Mouse (Mus musculus) ES-E14 (cell line): ENCODE measurements around the gene Olfr9.

Experiments
- CHD2 ChIP-seq: IDR thresholded peaks from 2 replicates; pipeline ENCODE4 v1.6.1; 2014; ENCODE audit warnings: mild to moderate bottlenecking, low read depth, low read length, inconsistent platforms
- HCFC1 ChIP-seq: IDR thresholded peaks from 2 replicates; pipeline ENCODE4 v1.6.1; 2012; ENCODE audit warnings: low read length, inconsistent platforms, borderline replicate concordance; ENCODE audit not compliant: insufficient read depth
- ZC3H11A ChIP-seq: IDR thresholded peaks from 2 replicates; pipeline ENCODE4 v1.6.1; 2012; ENCODE audit warnings: low read depth, mild to moderate bottlenecking, inconsistent platforms, low read length, borderline replicate concordance

DNA sequence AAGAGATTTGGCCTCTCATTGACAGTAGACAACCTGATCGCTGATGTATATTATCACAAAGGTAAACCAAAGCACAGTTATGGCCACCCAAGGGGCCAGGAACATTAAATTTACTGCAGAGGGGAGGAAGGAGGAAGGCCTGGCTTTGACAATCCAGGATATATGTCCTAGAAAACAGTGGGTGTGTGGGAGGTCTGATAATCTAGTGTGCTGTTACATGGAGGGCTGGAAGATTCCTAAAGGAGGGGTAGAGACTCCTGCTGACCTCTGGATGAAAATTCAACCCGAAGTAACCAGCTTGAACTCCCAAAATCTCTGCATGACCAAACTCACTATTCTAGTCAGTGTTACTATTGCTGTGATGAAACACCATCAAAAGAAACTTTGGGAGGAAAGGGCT lies 39.1 kb downstream of the Olfr9 start:
- no peak for TF ChIP-seq HCFC1
- TF ChIP-seq CHD2: no peak
- TF ChIP-seq ZC3H11A: no peak
